Mouse (Mus musculus) forebrain, postnatal 0 days (tissue): Measurements from ENCODE around the gene Mrgpre. TPM values are rescaled to one million over a fixed set of nuclear protein-coding genes. Genes with fewer than 3 reads are reported as not detected.
A peak's percentile ranks its signal among the peaks of the same experiment; 100 is the strongest.

Source experiments
- ATAC-seq: fragments of 200-750 bp; cut with Nextera tagmentation; 2 replicates; pipeline ENCODE4 v1.8.0; 2017; ENCODE audit warnings: mild to moderate bottlenecking, moderate library complexity
- DNase-seq: peaks from one replicate; pipeline ENCODE4 v3.0.0-alpha.2; 2015
- H3K27ac ChIP-seq: fragments of 300-500 bp; sonication (generic); 2 replicates; pipeline ENCODE4 v1.5.1; 2014; ENCODE audit warnings: low read depth, mild to moderate bottlenecking, antibody characterized with exemption, low read length, moderate library complexity, mixed read lengths
- H3K27me3 ChIP-seq: fragments of 300-500 bp; sonication (generic); 2 replicates; pipeline ENCODE4 v1.6.1; 2014; ENCODE audit warnings: mild to moderate bottlenecking, low read length, mixed read lengths; ENCODE audit not compliant: insufficient read depth
- H3K36me3 ChIP-seq: fragments of 300-500 bp; sonication (generic); 2 replicates; pipeline ENCODE4 v1.6.1; 2014; ENCODE audit warnings: mild to moderate bottlenecking, moderate library complexity; ENCODE audit not compliant: insufficient read depth
- H3K4me1 ChIP-seq: fragments of 300-500 bp; sonication (generic); 2 replicates; pipeline ENCODE4 v1.6.1; 2014; ENCODE audit warnings: antibody characterized with exemption; ENCODE audit not compliant: insufficient read depth
- H3K4me2 ChIP-seq: fragments of 300-500 bp; sonication (generic); 2 replicates; pipeline ENCODE4 v1.6.1; 2014; ENCODE audit warnings: low read depth, mild to moderate bottlenecking, moderate library complexity
- H3K4me3 ChIP-seq: fragments of 300-500 bp; sonication (generic); 2 replicates; pipeline ENCODE4 v1.5.1; 2014; ENCODE audit warnings: low read depth, low read length, mixed read lengths
- H3K9ac ChIP-seq: fragments of 300-500 bp; sonication (generic); 2 replicates; pipeline ENCODE4 v1.6.1; 2014; ENCODE audit warnings: mild to moderate bottlenecking
- H3K9me3 ChIP-seq: fragments of 300-500 bp; sonication (generic); 2 replicates; pipeline ENCODE4 v1.6.1; 2016; ENCODE audit warnings: low read length
- CTCF ChIP-seq: sonication (generic); IDR thresholded peaks from 2 replicates; pipeline ENCODE4 v1.5.1; 2016; ENCODE audit warnings: antibody characterized with exemption, control low read depth, low read depth
- WGBS: fragments of 180-500 bp; shearing (Covaris S2); extraction: QIAGEN DNeasy Blood & Tissue Kit; methylation state at CpG from one replicate; pipeline ENCODE4 v1.1.7; 2014; 5-methylcytosine and 5-hydroxymethylcytosine counted together
- polyA plus RNA-seq: library from polyadenylated mRNA; unstranded; fragments of >200 nt; fragmentation: Nextera tagmentation; extraction: Ambion mirVana; gene quantifications from 2 replicates; pipeline ENCODE4 v1.2.1, GENCODE M21; 2015
- total RNA-seq: library from RNA; depleted of rRNA; stranded (reverse); fragments of >200 nt; gene quantifications from 2 replicates; pipeline ENCODE4 v1.2.3, GENCODE M21; 2014; rRNA removed

The Mrgpre gene
- total RNA-seq = 5.2 and 5.9 TPM in 2 replicates
- 5.9 and 8.3 TPM in 2 replicates for polyA plus RNA-seq

DNA sequence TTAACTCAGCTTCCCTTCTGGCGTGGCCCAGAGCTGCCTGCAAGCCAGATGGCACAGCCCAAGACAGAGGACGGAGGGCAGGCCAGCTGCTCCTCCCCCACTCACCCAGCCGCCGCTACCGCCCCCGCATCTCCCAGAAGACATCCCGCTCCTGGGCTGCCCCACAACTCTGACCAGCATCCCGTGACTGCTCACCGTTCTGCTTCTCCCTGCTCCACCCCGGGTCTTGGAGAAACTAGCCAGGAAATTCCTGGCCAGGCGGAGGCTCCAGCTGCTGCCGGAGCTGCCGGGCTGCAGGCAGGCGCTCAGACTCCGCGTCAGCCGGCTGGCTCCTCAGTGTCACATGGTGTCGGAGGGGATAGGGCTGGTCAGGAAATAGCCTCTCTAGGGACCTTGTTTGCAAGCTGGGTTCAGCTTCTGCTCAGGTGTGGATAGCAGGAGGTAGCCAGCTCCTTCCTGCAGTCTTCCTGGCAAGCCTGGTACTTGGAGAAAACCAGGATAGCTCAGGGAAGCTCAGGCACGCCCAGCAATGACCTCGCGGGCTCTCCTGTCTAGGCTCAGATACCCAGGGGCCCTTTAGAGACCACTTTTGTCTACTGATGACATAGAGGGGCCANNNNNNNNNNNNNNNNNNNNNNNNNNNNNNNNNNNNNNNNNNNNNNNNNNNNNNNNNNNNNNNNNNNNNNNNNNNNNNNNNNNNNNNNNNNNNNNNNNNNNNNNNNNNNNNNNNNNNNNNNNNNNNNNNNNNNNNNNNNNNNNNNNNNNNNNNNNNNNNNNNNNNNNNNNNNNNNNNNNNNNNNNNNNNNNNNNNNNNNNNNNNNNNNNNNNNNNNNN is at the start of gene Mrgpre:
Gene Mrgpre (minus strand): TSS at position 505 of the 834 bp plus-strand sequence.
- peaks cover 9% of the 10 kb centered on the region; the same call in 1 of the 2 replicates for H3K36me3 ChIP-seq
- ATAC-seq (peak; percentile 94), DNase-seq (peak; percentile 83)
- WGBS = 7% methylated on average over 21 of the region's 21 CpGs
- peak within 1 kb of the TSS; percentile 6 for H3K27ac ChIP-seq
- H3K27me3 ChIP-seq = no peaks in the 10 kb centered on the region
- TF ChIP-seq CTCF = no peak
- H3K9ac ChIP-seq = peak within 1 kb of the TSS; percentile 71
- H3K4me1 ChIP-seq = peaks cover 4% of the 10 kb centered on the region; the same call in 1 of the 2 replicates
- peak within 1 kb of the TSS; percentile 54 for H3K4me2 ChIP-seq
- H3K9me3 ChIP-seq = no peaks in the 10 kb centered on the region
- peak within 1 kb of the TSS; percentile 53 for H3K4me3 ChIP-seq

DNA sequence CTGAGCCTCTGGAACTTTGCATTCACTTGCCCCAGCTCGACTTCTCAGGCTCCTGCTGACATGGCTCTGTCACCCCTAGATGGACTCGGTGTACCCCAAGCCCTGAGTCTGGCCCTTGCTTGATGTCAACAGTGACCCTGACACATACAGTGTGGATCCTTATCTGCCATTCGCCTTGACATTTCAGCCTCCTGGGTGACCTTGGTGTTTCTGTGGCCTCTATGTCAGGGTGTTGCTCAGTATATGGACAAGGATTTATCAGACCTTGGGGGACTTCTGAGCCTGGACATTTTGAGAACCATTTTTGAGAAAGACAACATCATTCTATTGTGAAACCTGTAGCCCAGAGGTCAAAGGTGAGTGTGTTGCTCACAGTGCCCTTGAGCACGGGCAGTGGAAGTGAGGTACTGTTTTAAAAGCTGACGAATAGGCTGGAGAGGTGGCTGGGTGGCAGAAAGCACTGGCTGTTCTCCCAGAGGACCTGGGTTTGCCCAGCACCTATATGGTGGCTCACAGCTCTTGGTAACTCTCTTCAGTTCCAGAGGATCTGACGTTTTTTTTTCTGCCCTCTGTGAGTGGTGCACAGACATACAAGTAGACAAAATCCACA is 49.4 kb upstream of the Mrgpre start:
- no peak for DNase-seq
- no peaks in the 10 kb centered on the region for H3K9me3 ChIP-seq
- peaks cover 34% of the 10 kb centered on the region for H3K4me1 ChIP-seq
- 81% methylated on average over 6 of the region's 6 CpGs for WGBS
- no peak for ATAC-seq
- H3K36me3 ChIP-seq = peaks cover 17% of the 10 kb centered on the region
- no peak overlapping the region for H3K9ac ChIP-seq
- H3K4me2 ChIP-seq = no peak overlapping the region
- TF ChIP-seq CTCF = no peak
- no peak overlapping the region for H3K4me3 ChIP-seq
- H3K27ac ChIP-seq = no peak overlapping the region
- H3K27me3 ChIP-seq = no peaks in the 10 kb centered on the region

- WGBS = 92% methylated on average over 2 of the region's 2 CpGs
- DNase-seq = no peak
- Histone ChIP-seq H3K4me1 (peaks cover 34% of the 10 kb centered on the region), H3K27me3 (no peaks in the 10 kb centered on the region), H3K9ac (no peak overlapping the region), H3K9me3 (no peaks in the 10 kb centered on the region), H3K36me3 (peaks cover 7% of the 10 kb centered on the region), H3K4me2 (no peak overlapping the region), H3K4me3 (no peak overlapping the region), H3K27ac (no peak overlapping the region)
- ATAC-seq = no peak
- TF ChIP-seq CTCF = no peak
These were observed 48.3 kb upstream of the Mrgpre start for GRCm38 (mm10) chr7:143832611-143833010.

- peaks cover 3% of the 10 kb centered on the region for H3K36me3 ChIP-seq
- H3K4me1 ChIP-seq = peaks cover 34% of the 10 kb centered on the region
- H3K27me3 ChIP-seq = no peaks in the 10 kb centered on the region
- no peak for DNase-seq
- TF ChIP-seq CTCF = no peak
- no peak overlapping the region for H3K9ac ChIP-seq
- H3K4me2 ChIP-seq = 0 out of 2 replicates have a peak overlapping the region, but pooled peaks have one; percentile 84
- no peak overlapping the region for H3K4me3 ChIP-seq
- no peak overlapping the region for H3K27ac ChIP-seq
- no peaks in the 10 kb centered on the region for H3K9me3 ChIP-seq
- 80% methylated on average over 8 of the region's 8 CpGs for WGBS
- ATAC-seq = no peak
These were observed 47.9 kb upstream of the Mrgpre start for GRCm38 (mm10) chr7:143832196-143832595.

DNA sequence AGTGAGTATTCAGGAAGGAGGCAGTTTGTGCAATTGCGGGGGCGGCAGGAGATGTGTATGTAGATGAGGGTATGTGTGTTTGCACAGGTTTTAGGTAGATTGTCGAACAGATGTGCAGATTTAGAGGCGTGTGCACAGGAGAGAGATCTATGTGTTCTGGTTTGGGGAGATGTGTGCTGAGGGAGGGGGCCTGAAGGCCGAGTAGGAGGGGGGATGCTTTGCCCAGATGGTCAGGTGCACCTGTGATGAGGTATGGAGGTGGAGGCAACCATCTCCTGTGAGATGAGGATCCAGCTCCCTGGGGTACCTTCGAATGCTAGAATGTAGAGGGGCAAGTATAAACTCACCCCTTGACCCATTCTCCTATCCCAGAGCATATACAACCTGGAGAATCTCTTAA is 46.1 kb upstream of the Mrgpre start:
- peak overlapping the region; percentile 57 for H3K4me3 ChIP-seq
- H3K4me1 ChIP-seq = peaks cover 34% of the 10 kb centered on the region
- WGBS = 7% methylated on average over 6 of the region's 6 CpGs
- no peak for DNase-seq
- H3K36me3 ChIP-seq = no peaks in the 10 kb centered on the region; the same call in 1 of the 2 replicates
- TF ChIP-seq CTCF = no peak
- H3K9ac ChIP-seq = peak overlapping the region; percentile 65
- H3K4me2 ChIP-seq = peak overlapping the region; percentile 84
- no peaks in the 10 kb centered on the region for H3K27me3 ChIP-seq
- peak; percentile 12 for ATAC-seq
- no peaks in the 10 kb centered on the region for H3K9me3 ChIP-seq
- peak overlapping the region; percentile 66 for H3K27ac ChIP-seq

GRCm38 (mm10) chr7:143829504-143830331 is 45.4 kb upstream of the Mrgpre start:
- Histone ChIP-seq H3K27ac (peak overlapping the region; percentile 84), H3K36me3 (no peaks in the 10 kb centered on the region; the same call in 1 of the 2 replicates), H3K9ac (peak overlapping the region; percentile 65), H3K4me1 (peaks cover 30% of the 10 kb centered on the region), H3K9me3 (no peaks in the 10 kb centered on the region), H3K4me2 (peak overlapping the region; percentile 84), H3K27me3 (no peaks in the 10 kb centered on the region), H3K4me3 (peak overlapping the region; percentile 57)
- peak; percentile 94 for TF ChIP-seq CTCF
- peak; percentile 98 for ATAC-seq
- DNase-seq = peak; percentile 99
- under 1% methylated on average over 37 of the region's 37 CpGs for WGBS
